In genomic region chr4:128913794-128914193, GRCm38 (mm10) we compare ENCODE assay signal across 13 mouse cellular contexts. TPM values are rescaled to one million over a fixed set of nuclear protein-coding genes. Genes with fewer than 3 reads are reported as not detected.
DNase-seq lines count a peak whose midpoint lies in the region; ATAC-seq and TF ChIP-seq lines count a peak whose summit lies in the region.
"Had no signal": no experiment of that assay in that cellular context is flagged by ENCODE, and none has a peak within 500 bp of the region (broad histone marks: within the 10 kb centered on the region; RNA-seq: fewer than 3 reads in every experiment).

No protein-coding gene starts in this region.

- ATAC-seq in hindbrain, postnatal 0 days, result no peak
- no peak for ATAC-seq in hindbrain, embryonic 13.5 days (ENCODE audit: low FRiP score)
- ATAC-seq in intestine, postnatal 0 days, result no peak
- ATAC-seq: midbrain, embryonic 13.5 days had no signal

- no peak for TF ChIP-seq CTCF in hindbrain, postnatal 0 days (IDR thresholded peaks at IDR 0.05; ENCODE audit: low read depth)
- no peak for TF ChIP-seq CTCF in MEL (IDR thresholded peaks at IDR 0.05 in 2 of 3, conservative IDR thresholded peaks at IDR 0.05 in 1 of 3; ENCODE audit: control insufficient read depth in 1 of 3, insufficient read depth in 1 of 3, low read depth in 2 of 3, low read length in 3 of 3, poor library complexity in 1 of 3, severe bottlenecking in 1 of 3)
- no peak for TF ChIP-seq CTCF in intestine, postnatal 0 days (IDR thresholded peaks at IDR 0.05; ENCODE audit: low read depth)

- no peak overlapping the region for H3K9ac ChIP-seq in hindbrain, postnatal 0 days (replicated peaks; ENCODE audit: low read length)
- H3K9ac ChIP-seq in hindbrain, embryonic 13.5 days, result no peak overlapping the region
- H3K9ac ChIP-seq in MEL (ENCODE audit: control insufficient read depth, low read depth, low read length, poor library complexity, severe bottlenecking), result no peak overlapping the region
- no peak overlapping the region for H3K9ac ChIP-seq in intestine, postnatal 0 days (ENCODE audit: low read depth, low read length)
- H3K9ac ChIP-seq: midbrain, embryonic 13.5 days had no signal

- no peaks in the 10 kb centered on the region for H3K27me3 ChIP-seq in hindbrain, postnatal 0 days (ENCODE audit: insufficient read depth, low read length)
- H3K27me3 ChIP-seq in hindbrain, embryonic 13.5 days, result 0 out of 2 replicates have a peak, but pooled peaks cover 5% of the 10 kb centered on the region
- H3K27me3 ChIP-seq in MEL (ENCODE audit: control insufficient read depth in 1 of 2, insufficient read depth in 2 of 2, low read length in 2 of 2), result no peaks in the 10 kb centered on the region; a peak in 2 of 4 replicates
- no peaks in the 10 kb centered on the region for H3K27me3 ChIP-seq in intestine, postnatal 0 days (replicated peaks; ENCODE audit: control insufficient read depth, insufficient read depth, low read length)

- no peaks in the 10 kb centered on the region for H3K9me3 ChIP-seq in hindbrain, postnatal 0 days (ENCODE audit: low read length)
- H3K9me3 ChIP-seq in hindbrain, embryonic 13.5 days, result no peaks in the 10 kb centered on the region
- no peaks in the 10 kb centered on the region for H3K9me3 ChIP-seq in MEL (replicated peaks; ENCODE audit: insufficient read depth, low read length)
- no peaks in the 10 kb centered on the region for H3K9me3 ChIP-seq in intestine, postnatal 0 days (ENCODE audit: control insufficient read depth)
- H3K9me3 ChIP-seq: heart, embryonic 10.5 days; midbrain, embryonic 13.5 days had no signal

- no peaks in the 10 kb centered on the region for H3K4me1 ChIP-seq in hindbrain, postnatal 0 days (ENCODE audit: insufficient read depth, low read length)
- H3K4me1 ChIP-seq in hindbrain, embryonic 13.5 days (replicated peaks), result 0 out of 2 replicates have a peak, but pooled peaks cover 7% of the 10 kb centered on the region
- H3K4me1 ChIP-seq in MEL (ENCODE audit: control insufficient read depth in 1 of 2, insufficient read depth in 2 of 2, low read length in 2 of 2), result no peaks in the 10 kb centered on the region
- no peaks in the 10 kb centered on the region for H3K4me1 ChIP-seq in intestine, postnatal 0 days (replicated peaks; ENCODE audit: control insufficient read depth, insufficient read depth, low read length)

- no peak for TF ChIP-seq EP300 in MEL (IDR thresholded peaks at IDR 0.05; ENCODE audit: low read depth in 1 of 2, low read length in 2 of 2)

- H3K4me2 ChIP-seq in hindbrain, postnatal 0 days (ENCODE audit: low read depth, low read length), result no peak overlapping the region
- no peak overlapping the region for H3K4me2 ChIP-seq in hindbrain, embryonic 13.5 days
- no peak overlapping the region for H3K4me2 ChIP-seq in intestine, postnatal 0 days (replicated peaks; ENCODE audit: low read depth)
- H3K4me2 ChIP-seq: midbrain, embryonic 13.5 days had no signal

- H3K36me3 ChIP-seq in hindbrain, postnatal 0 days (ENCODE audit: insufficient read depth, low read length), result peaks cover 14% of the 10 kb centered on the region; the same call in 1 of the 2 replicates
- H3K36me3 ChIP-seq in hindbrain, embryonic 13.5 days, result peaks cover 34% of the 10 kb centered on the region
- H3K36me3 ChIP-seq in MEL (ENCODE audit: control insufficient read depth in 1 of 2, insufficient read depth in 2 of 2, low read length in 2 of 2), result no peaks in the 10 kb centered on the region
- H3K36me3 ChIP-seq in intestine, postnatal 0 days (ENCODE audit: control insufficient read depth, insufficient read depth), result no peaks in the 10 kb centered on the region

- H3K27ac ChIP-seq in hindbrain, postnatal 0 days, result no peak overlapping the region
- no peak overlapping the region for H3K27ac ChIP-seq in hindbrain, embryonic 13.5 days
- no peak overlapping the region for H3K27ac ChIP-seq in MEL (ENCODE audit: control insufficient read depth, low read depth, low read length)
- no peak overlapping the region for H3K27ac ChIP-seq in intestine, postnatal 0 days (ENCODE audit: low read depth, low read length)
- H3K27ac ChIP-seq: heart, embryonic 10.5 days; midbrain, embryonic 13.5 days had no signal

- no peak overlapping the region for H3K4me3 ChIP-seq in hindbrain, postnatal 0 days (ENCODE audit: low read length)
- H3K4me3 ChIP-seq in hindbrain, embryonic 13.5 days, result no peak overlapping the region
- H3K4me3 ChIP-seq in MEL (ENCODE audit: control insufficient read depth in 1 of 2, insufficient read depth in 1 of 2, low read depth in 2 of 2, low read length in 2 of 2), result no peak overlapping the region
- no peak overlapping the region for H3K4me3 ChIP-seq in intestine, postnatal 0 days (ENCODE audit: low read depth, low read length)
- H3K4me3 ChIP-seq: heart, embryonic 10.5 days; midbrain, embryonic 13.5 days had no signal

- TF ChIP-seq POLR2A in MEL (IDR thresholded peaks at IDR 0.05; ENCODE audit: control insufficient read depth in 1 of 2, insufficient read depth in 1 of 2, low read depth in 1 of 2, low read length in 2 of 2, poor library complexity in 1 of 2), result no peak

- 29% methylated on average over 4 of the region's 4 CpGs for WGBS in hindbrain, postnatal 0 days
- 22% methylated on average over 4 of the region's 4 CpGs for WGBS in hindbrain, embryonic 13.5 days
- WGBS in intestine, postnatal 0 days, result 14% methylated on average over 4 of the region's 4 CpGs

- peak; percentile 33 for DNase-seq in hindbrain, postnatal 0 days (ENCODE audit: low spot score)
- DNase-seq in 3T3-L1 (ENCODE audit: low read depth, low spot score) (peak; percentile 59), MEL (ENCODE audit: low read depth, low spot score) (peak; percentile 54)
- peak; percentile 10 for DNase-seq in induced T-regulatory cell, adult 2 months (ENCODE audit: low read depth)
- no peak for DNase-seq in B cell, adult 2 months
- no peak for DNase-seq in right cerebral cortex, postnatal 36 days (ENCODE audit: low spot score in 2 of 2)
- DNase-seq: cerebellum, adult 11 months; left cerebral cortex, postnatal 4 days; right cerebral cortex, postnatal 14 days had no signal

- TF ChIP-seq RAD21 in MEL (IDR thresholded peaks at IDR 0.05; ENCODE audit: low read depth, low read length), result no peak

- H3K79me2 ChIP-seq in MEL (ENCODE audit: control insufficient read depth, insufficient read depth, low read length, poor library complexity), result no peaks in the 10 kb centered on the region

TF ChIP-seq in MEL, 35 proteins besides CTCF, POLR2A, EP300 and RAD21:
- TF ChIP-seq TAL1 (IDR thresholded peaks at IDR 0.05; ENCODE audit: low read length) (no peak), SIN3A (IDR thresholded peaks at IDR 0.05; ENCODE audit: low read length) (0 out of 2 replicates have a peak, but pooled peaks have one; percentile 28), MYC (IDR thresholded peaks at IDR 0.05; ENCODE audit: low read depth, low read length) (no peak), RCOR1 (IDR thresholded peaks at IDR 0.05; ENCODE audit: low read depth, low read length) (no peak), TBP (IDR thresholded peaks at IDR 0.05; ENCODE audit: low read depth, low read length) (no peak)

RNA-seq across cellular contexts. Expression of gene Trim62, which starts 30.4 kb away (rescaled TPM):
- total RNA-seq in hindbrain, postnatal 0 days (2014; rRNA removed), result 30.8 and 33.4 TPM in 2 replicates
- polyA plus RNA-seq in hindbrain, postnatal 0 days (2015; fragmentation: Nextera tagmentation; extraction: Ambion mirVana), result 23.4 and 27.9 TPM in 2 replicates
- 19.2 and 20.0 TPM in 2 replicates for polyA plus RNA-seq in hindbrain, embryonic 13.5 days (2015; fragmentation: Nextera tagmentation; extraction: Ambion mirVana)
- total RNA-seq in MEL (2012; rRNA removed), result 0.07 and 0.12 TPM in 2 replicates
- 1 to 10 TPM in 1 of 2 experiments, not detected in 1; 1.2 TPM for polyA plus RNA-seq in MEL (2012; ENCODE audit: insufficient read depth in 1 of 2, insufficient read length in 2 of 2, low read depth in 1 of 2, low replicate concordance in 2 of 2, missing spikeins in 1 of 2)
- 2.1 and 2.8 TPM in 2 replicates for polyA plus RNA-seq in intestine, postnatal 0 days (2015; fragmentation: Nextera tagmentation; extraction: Ambion mirVana)

RNA-seq across cellular contexts. Expression of gene Azin2, which starts 48.4 kb away (rescaled TPM):
- 32.7 and 35.0 TPM in 2 replicates for total RNA-seq in hindbrain, postnatal 0 days (2014; rRNA removed)
- polyA plus RNA-seq in hindbrain, postnatal 0 days (2015; fragmentation: Nextera tagmentation; extraction: Ambion mirVana), result 32.9 and 33.0 TPM in 2 replicates
- polyA plus RNA-seq in hindbrain, embryonic 13.5 days (2015; fragmentation: Nextera tagmentation; extraction: Ambion mirVana), result 18.4 and 19.9 TPM in 2 replicates
- total RNA-seq in MEL (2012; rRNA removed), result 0.39 and 0.42 TPM in 2 replicates
- polyA plus RNA-seq in MEL (2012; ENCODE audit: insufficient read depth in 1 of 2, insufficient read length in 2 of 2, low read depth in 1 of 2, low replicate concordance in 2 of 2, missing spikeins in 1 of 2), result 1 to 10 TPM in 1 of 2 experiments, not detected in 1; 2.3 TPM
- polyA plus RNA-seq in intestine, postnatal 0 days (2015; fragmentation: Nextera tagmentation; extraction: Ambion mirVana), result 13.1 and 13.3 TPM in 2 replicates

Comparison
In these comparisons a context has a peak if more than half of its experiments do, and no peak if none do; other contexts are left out.
1. DNase-seq: peak in hindbrain, postnatal 0 days (single experiment), 3T3-L1 (single experiment), MEL (single experiment) and induced T-regulatory cell, adult 2 months (single experiment); none in B cell, adult 2 months (0 of 2) and right cerebral cortex, postnatal 36 days (0 of 2).